Mouse (Mus musculus) forebrain, embryonic 14.5 days (tissue): ENCODE measurements around the gene Larp1. TPM values are rescaled to one million over a fixed set of nuclear protein-coding genes. Genes with fewer than 3 reads are reported as not detected.
A peak's percentile ranks its signal among the peaks of the same experiment; 100 is the strongest.

Experiments
- ATAC-seq: fragments of 200-750 bp; cut with Nextera tagmentation; 2 replicates; pipeline ENCODE4 v1.8.0; 2017; ENCODE audit warnings: mild to moderate bottlenecking, moderate library complexity
- DNase-seq: peaks from one replicate; pipeline ENCODE4 v3.0.0-alpha.2; 2015; ENCODE audit warnings: low spot score
- H3K27ac ChIP-seq: fragments of 300-500 bp; sonication (generic); 2 replicates; pipeline ENCODE4 v1.5.1; 2014; ENCODE audit warnings: low read depth, mild to moderate bottlenecking, control low read depth, low read length, moderate library complexity
- H3K27me3 ChIP-seq: fragments of 300-500 bp; sonication (generic); replicated peaks from 2 replicates; pipeline ENCODE4 v1.6.1; 2014; ENCODE audit warnings: low read length, control low read depth, mixed read lengths; ENCODE audit not compliant: control insufficient read depth, insufficient read depth
- H3K36me3 ChIP-seq: fragments of 300-500 bp; sonication (generic); 2 replicates; pipeline ENCODE4 v1.6.1; 2014; ENCODE audit warnings: low read length, control low read depth; ENCODE audit not compliant: control insufficient read depth, insufficient read depth
- H3K4me1 ChIP-seq: fragments of 300-500 bp; sonication (generic); 2 replicates; pipeline ENCODE4 v1.6.1; 2014; ENCODE audit warnings: antibody characterized with exemption, low read length, control low read depth; ENCODE audit not compliant: control insufficient read depth, insufficient read depth
- H3K4me2 ChIP-seq: fragments of 300-500 bp; sonication (generic); 2 replicates; pipeline ENCODE4 v1.6.1; 2014; ENCODE audit warnings: mild to moderate bottlenecking, control low read depth, low read length
- H3K4me3 ChIP-seq: fragments of 300-500 bp; sonication (generic); 2 replicates; pipeline ENCODE4 v1.5.1; 2014; ENCODE audit warnings: low read depth, low read length, control low read depth
- H3K9ac ChIP-seq: fragments of 300-500 bp; sonication (generic); 2 replicates; pipeline ENCODE4 v1.6.1; 2014; ENCODE audit warnings: mild to moderate bottlenecking, low read length, control low read depth, moderate library complexity
- H3K9me3 ChIP-seq: fragments of 300-500 bp; sonication (generic); replicated peaks from 2 replicates; pipeline ENCODE4 v1.6.1; 2016; ENCODE audit warnings: low read length, control low read depth, mixed read lengths; ENCODE audit not compliant: control insufficient read depth
- WGBS: fragments of 180-500 bp; shearing (Covaris S2); extraction: QIAGEN DNeasy Blood & Tissue Kit; methylation state at CpG from one replicate; pipeline ENCODE4 v1.1.7; 2014; 5-methylcytosine and 5-hydroxymethylcytosine counted together
- polyA plus RNA-seq: library from polyadenylated mRNA; unstranded; fragments of >200 nt; fragmentation: Nextera tagmentation; extraction: Ambion mirVana; gene quantifications from 2 replicates; pipeline ENCODE4 v1.2.1, GENCODE M21; 2014

Gene Larp1
- 11.8 and 14.7 TPM in 2 replicates for polyA plus RNA-seq

GRCm38 (mm10) chr11:58009051-58009515 lies at the start of gene Larp1:
Larp1 (plus strand) TSS chr11:58009064.
- no peak for DNase-seq
- peaks cover 19% of the 10 kb centered on the region for H3K4me1 ChIP-seq
- peak within 1 kb of the TSS; percentile 90 for H3K4me2 ChIP-seq
- no peaks in the 10 kb centered on the region for H3K9me3 ChIP-seq
- peak; percentile 56 for ATAC-seq
- no peaks in the 10 kb centered on the region for H3K36me3 ChIP-seq
- H3K27ac ChIP-seq: peak within 1 kb of the TSS; percentile 86
- peak within 1 kb of the TSS; percentile 96 for H3K4me3 ChIP-seq
- peak within 1 kb of the TSS; percentile 91 for H3K9ac ChIP-seq
- no peaks in the 10 kb centered on the region for H3K27me3 ChIP-seq
- WGBS: under 1% methylated on average over 49 of the region's 84 CpGs

DNA sequence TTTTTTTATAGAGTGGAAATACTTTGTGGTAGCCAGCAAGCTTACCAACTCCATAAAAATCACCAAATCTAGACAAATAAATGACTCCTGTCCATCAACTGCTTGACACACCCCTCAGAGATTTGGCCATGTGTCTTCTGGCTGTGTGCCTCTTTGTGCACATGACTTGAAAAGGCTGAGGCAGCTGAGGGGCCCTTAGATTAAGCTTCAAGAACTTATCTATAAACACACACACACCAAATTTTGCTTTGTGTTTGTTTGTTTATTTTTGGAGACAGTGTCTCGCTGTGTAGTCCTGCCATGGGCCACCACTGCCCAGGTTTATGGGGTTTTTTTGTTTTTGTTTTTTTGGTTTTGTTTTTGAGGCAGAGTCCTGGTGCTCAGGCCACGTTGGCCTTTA lies 48.9 kb upstream of the Larp1 start:
- Histone ChIP-seq H3K9me3 (no peaks in the 10 kb centered on the region), H3K4me1 (peaks cover 6% of the 10 kb centered on the region; the same call in 1 of the 2 replicates), H3K4me3 (no peak overlapping the region), H3K27me3 (no peaks in the 10 kb centered on the region), H3K9ac (no peak overlapping the region), H3K27ac (no peak overlapping the region), H3K4me2 (no peak overlapping the region), H3K36me3 (no peaks in the 10 kb centered on the region)
- DNase-seq: no peak
- WGBS: 92% methylated on average over 2 of the region's 2 CpGs
- ATAC-seq: no peak

- WGBS: under 1% methylated on average over 40 of the region's 40 CpGs
- H3K36me3 ChIP-seq: no peaks in the 10 kb centered on the region
- peak overlapping the region; percentile 79 for H3K27ac ChIP-seq
- no peaks in the 10 kb centered on the region for H3K9me3 ChIP-seq
- peak overlapping the region; percentile 85 for H3K9ac ChIP-seq
- H3K4me2 ChIP-seq: peak overlapping the region; percentile 71
- peaks cover 6% of the 10 kb centered on the region; the same call in 1 of the 2 replicates for H3K4me1 ChIP-seq
- peak overlapping the region; percentile 50 for H3K4me3 ChIP-seq
- ATAC-seq: peak; percentile 95
- no peaks in the 10 kb centered on the region for H3K27me3 ChIP-seq
- peak; percentile 94 for DNase-seq
These were observed 46.2 kb upstream of the Larp1 start for GRCm38 (mm10) chr11:57962382-57963285.

- peak overlapping the region; percentile 50 for H3K4me3 ChIP-seq
- no peaks in the 10 kb centered on the region for H3K9me3 ChIP-seq
- peak overlapping the region; percentile 71 for H3K4me2 ChIP-seq
- no peaks in the 10 kb centered on the region for H3K36me3 ChIP-seq
- peak overlapping the region; percentile 85; the same call in 1 of the 2 replicates for H3K9ac ChIP-seq
- no peaks in the 10 kb centered on the region for H3K27me3 ChIP-seq
- DNase-seq: no peak
- WGBS: 37% methylated on average over 9 of the region's 9 CpGs
- H3K4me1 ChIP-seq: peaks cover 6% of the 10 kb centered on the region; the same call in 1 of the 2 replicates
- peak overlapping the region; percentile 79; the same call in 1 of the 2 replicates for H3K27ac ChIP-seq
- no peak for ATAC-seq
These were observed 45.5 kb upstream of the Larp1 start for GRCm38 (mm10) chr11:57963291-57963870.

GRCm38 (mm10) chr11:57966630-57967029 lies 42.2 kb upstream of the Larp1 start:
- H3K9ac ChIP-seq: no peak overlapping the region
- DNase-seq (no peak), ATAC-seq (no peak)
- H3K4me3 ChIP-seq: no peak overlapping the region
- no peaks in the 10 kb centered on the region for H3K36me3 ChIP-seq
- 68% methylated on average over 7 of the region's 7 CpGs for WGBS
- no peak overlapping the region for H3K27ac ChIP-seq
- peaks cover 6% of the 10 kb centered on the region; the same call in 1 of the 2 replicates for H3K4me1 ChIP-seq
- no peak overlapping the region for H3K4me2 ChIP-seq
- H3K27me3 ChIP-seq: no peaks in the 10 kb centered on the region
- no peaks in the 10 kb centered on the region for H3K9me3 ChIP-seq

DNA sequence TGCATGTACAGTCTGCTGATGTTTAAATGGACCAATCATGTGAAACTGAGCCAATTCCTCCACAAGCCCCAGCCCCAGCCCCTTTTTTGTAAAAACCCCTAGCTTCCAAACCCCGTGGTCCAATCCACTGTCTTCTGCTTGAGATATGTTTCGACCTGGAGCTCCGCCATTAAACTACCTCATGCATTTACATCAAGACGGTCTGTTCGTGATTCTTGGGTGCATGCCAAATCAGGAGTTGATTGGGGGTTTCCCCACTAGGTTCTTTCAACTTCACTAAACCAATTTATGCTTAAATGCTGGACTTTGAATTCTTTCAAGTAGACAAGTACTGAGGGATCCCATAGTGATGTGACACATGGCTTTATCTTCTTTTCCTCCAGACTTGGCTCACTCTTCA lies 40.6 kb upstream of the Larp1 start:
- DNase-seq (peak; percentile 60), ATAC-seq (no peak)
- Histone ChIP-seq H3K4me1 (peaks cover 3% of the 10 kb centered on the region; the same call in 1 of the 2 replicates), H3K36me3 (no peaks in the 10 kb centered on the region), H3K4me2 (no peak overlapping the region), H3K4me3 (no peak overlapping the region), H3K27ac (no peak overlapping the region), H3K9me3 (no peaks in the 10 kb centered on the region), H3K27me3 (no peaks in the 10 kb centered on the region), H3K9ac (no peak overlapping the region)
- 35% methylated on average over 5 of the region's 5 CpGs for WGBS

- Histone ChIP-seq H3K4me2 (no peak overlapping the region), H3K27ac (no peak overlapping the region), H3K9me3 (no peaks in the 10 kb centered on the region), H3K9ac (no peak overlapping the region), H3K36me3 (no peaks in the 10 kb centered on the region), H3K27me3 (no peaks in the 10 kb centered on the region), H3K4me1 (no peaks in the 10 kb centered on the region), H3K4me3 (no peak overlapping the region)
- 40% methylated on average over 5 of the region's 5 CpGs for WGBS
- no peak for ATAC-seq
- DNase-seq: no peak
These were observed 38.3 kb upstream of the Larp1 start for GRCm38 (mm10) chr11:57970541-57970940.

GRCm38 (mm10) chr11:57973001-57973912 lies 35.6 kb upstream of the Larp1 start:
- 70% methylated on average over 13 of the region's 13 CpGs for WGBS

More at GRCm38 (mm10) chr11:57973001-57973912, 35.6 kb upstream of the Larp1 start:
- H3K4me3 ChIP-seq: no peak overlapping the region
- no peaks in the 10 kb centered on the region for H3K9me3 ChIP-seq
- H3K27ac ChIP-seq: no peak overlapping the region
- ATAC-seq (no peak), DNase-seq (no peak)
- H3K27me3 ChIP-seq: no peaks in the 10 kb centered on the region
- no peak overlapping the region for H3K9ac ChIP-seq
- no peak overlapping the region for H3K4me2 ChIP-seq
- no peaks in the 10 kb centered on the region for H3K4me1 ChIP-seq
- no peaks in the 10 kb centered on the region for H3K36me3 ChIP-seq
